Mouse (Mus musculus): ENCODE measurements around the gene Dync2li1. TPM values are rescaled to one million over a fixed set of nuclear protein-coding genes. Genes with fewer than 3 reads are reported as not detected.

Gene Dync2li1
- polyA plus RNA-seq, 1 experiment from 2014 or later = 27.8 TPM

- no peak overlapping the region for H3K9ac ChIP-seq
- no peak for ATAC-seq (ENCODE audit: insufficient read depth, low FRiP score, low read depth)
- no peak overlapping the region for H3K4me3 ChIP-seq (replicated peaks)
- no peaks in the 10 kb centered on the region for H3K9me3 ChIP-seq
- WGBS = 53% methylated on average over 7 of the region's 7 CpGs
- no peaks in the 10 kb centered on the region for H3K4me1 ChIP-seq
- 0 out of 2 replicates have a peak overlapping the region, but pooled peaks have one; percentile 7 for H3K27ac ChIP-seq
- no peaks in the 10 kb centered on the region for H3K27me3 ChIP-seq (replicated peaks)
- H3K36me3 ChIP-seq = peaks cover 6% of the 10 kb centered on the region; the same call in 1 of the 2 replicates
- H3K4me2 ChIP-seq = no peak overlapping the region
These were observed 29.8 kb upstream of the Dync2li1 start for GRCm38 (mm10) chr17:84596501-84596900.

DNA sequence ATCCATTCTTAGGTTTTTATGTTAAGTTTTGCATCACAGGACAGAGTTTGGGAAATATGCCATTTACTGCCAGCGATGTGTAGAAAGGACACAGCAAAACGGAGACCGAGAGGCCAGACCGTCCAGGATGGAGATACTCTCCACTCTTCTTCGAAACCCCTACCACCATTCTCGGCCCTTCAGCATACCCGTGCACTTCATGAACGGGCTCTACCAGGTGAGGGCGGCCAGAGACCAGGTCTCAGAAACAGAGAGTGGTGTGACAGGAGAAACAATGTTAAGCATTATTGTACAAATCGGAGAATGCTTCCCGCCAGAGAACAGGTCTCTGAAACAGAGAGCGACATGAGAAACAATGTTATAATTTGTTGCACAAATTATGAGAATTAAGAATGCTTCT is 28.4 kb upstream of the Dync2li1 start:
- no peak for ATAC-seq (ENCODE audit: insufficient read depth, low FRiP score, low read depth)
- H3K4me3 ChIP-seq (replicated peaks) = no peak overlapping the region
- WGBS = 87% methylated on average over 12 of the region's 12 CpGs
- H3K27ac ChIP-seq = no peak overlapping the region
- H3K36me3 ChIP-seq = peaks cover 3% of the 10 kb centered on the region; the same call in 1 of the 2 replicates
- no peaks in the 10 kb centered on the region for H3K4me1 ChIP-seq
- H3K9ac ChIP-seq = no peak overlapping the region
- H3K27me3 ChIP-seq (replicated peaks) = no peaks in the 10 kb centered on the region
- no peaks in the 10 kb centered on the region for H3K9me3 ChIP-seq
- H3K4me2 ChIP-seq = no peak overlapping the region

- WGBS = 90% methylated on average over 7 of the region's 7 CpGs
These were observed 27.4 kb upstream of the Dync2li1 start for GRCm38 (mm10) chr17:84598928-84599327.

GRCm38 (mm10) chr17:84600051-84600983 is 26.0 kb upstream of the Dync2li1 start:
- WGBS = 68% methylated on average over 9 of the region's 9 CpGs
- no peak overlapping the region for H3K27ac ChIP-seq

More at GRCm38 (mm10) chr17:84598928-84599327, 27.4 kb upstream of the Dync2li1 start:
- Histone ChIP-seq H3K4me1 (no peaks in the 10 kb centered on the region), H3K36me3 (peaks cover 3% of the 10 kb centered on the region; the same call in 1 of the 2 replicates), H3K9me3 (no peaks in the 10 kb centered on the region), H3K4me3 (replicated peaks) (no peak overlapping the region), H3K27ac (no peak overlapping the region), H3K27me3 (replicated peaks) (no peaks in the 10 kb centered on the region), H3K4me2 (no peak overlapping the region), H3K9ac (no peak overlapping the region)
- no peak for ATAC-seq (ENCODE audit: insufficient read depth, low FRiP score, low read depth)

DNA sequence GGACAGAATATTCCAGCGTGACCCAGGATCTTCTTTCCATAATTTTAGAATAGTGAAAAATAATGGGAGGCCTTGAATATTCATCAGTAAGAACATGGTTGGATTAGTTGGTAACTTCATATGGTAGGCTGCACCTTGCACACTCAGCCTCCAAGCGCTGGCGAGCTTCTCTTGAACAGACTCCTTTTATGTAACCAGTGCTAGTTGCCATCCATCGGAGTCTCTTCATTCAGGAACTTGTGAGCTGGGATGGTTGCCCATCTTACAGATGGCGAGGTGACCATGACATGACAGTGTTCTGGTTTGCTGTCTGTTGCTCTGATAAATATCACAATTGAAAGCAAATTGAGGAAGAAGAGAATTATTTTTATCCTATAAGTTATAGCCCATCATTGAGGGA is 24.5 kb upstream of the Dync2li1 start:
- Histone ChIP-seq H3K27me3 (replicated peaks) (no peaks in the 10 kb centered on the region), H3K9me3 (no peaks in the 10 kb centered on the region), H3K4me2 (no peak overlapping the region), H3K4me3 (replicated peaks) (no peak overlapping the region), H3K4me1 (no peaks in the 10 kb centered on the region), H3K27ac (no peak overlapping the region), H3K9ac (no peak overlapping the region), H3K36me3 (no peaks in the 10 kb centered on the region; the same call in 1 of the 2 replicates)
- 93% methylated on average over 5 of the region's 5 CpGs for WGBS
- no peak for ATAC-seq (ENCODE audit: insufficient read depth, low FRiP score, low read depth)

More at GRCm38 (mm10) chr17:84600051-84600983, 26.0 kb upstream of the Dync2li1 start:
- Histone ChIP-seq H3K4me1 (no peaks in the 10 kb centered on the region), H3K9me3 (no peaks in the 10 kb centered on the region), H3K36me3 (peaks cover under 1% of the 10 kb centered on the region; the same call in 1 of the 2 replicates), H3K4me3 (replicated peaks) (no peak overlapping the region), H3K4me2 (no peak overlapping the region), H3K27me3 (replicated peaks) (no peaks in the 10 kb centered on the region), H3K9ac (no peak overlapping the region)
- ATAC-seq (ENCODE audit: insufficient read depth, low FRiP score, low read depth) = no peak

DNA sequence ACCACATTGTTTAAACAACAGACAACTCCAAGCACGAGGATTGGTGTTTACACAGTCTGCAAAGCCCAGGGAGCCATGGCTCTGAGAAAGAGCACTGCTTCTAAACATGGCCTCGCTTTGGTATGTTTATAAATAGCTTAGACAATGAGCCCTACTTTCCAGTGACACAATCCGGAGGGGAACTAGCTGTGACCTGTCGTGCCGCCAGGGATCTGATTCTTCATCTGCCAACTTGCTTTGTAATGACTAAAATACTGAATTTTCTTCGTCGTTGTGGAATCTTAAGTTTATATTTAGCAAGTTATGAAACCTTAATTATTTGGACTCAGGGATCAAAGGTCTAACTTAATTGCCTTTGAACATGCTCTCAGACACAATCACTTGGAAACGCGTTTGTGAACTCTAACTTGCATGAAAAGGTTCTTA is 23.1 kb upstream of the Dync2li1 start:
- Histone ChIP-seq H3K36me3 (no peaks in the 10 kb centered on the region; the same call in 1 of the 2 replicates), H3K27ac (peak overlapping the region; percentile 16; the same call in 1 of the 2 replicates)
- WGBS = 26% methylated on average over 9 of the region's 9 CpGs

GRCm38 (mm10) chr17:84603709-84604420 is 22.4 kb upstream of the Dync2li1 start:
- 90% methylated on average over 10 of the region's 10 CpGs for WGBS

More for the DNA sequence above, 23.1 kb upstream of the Dync2li1 start:
- H3K27me3 ChIP-seq (replicated peaks) = no peaks in the 10 kb centered on the region
- H3K4me1 ChIP-seq = no peaks in the 10 kb centered on the region
- ATAC-seq (ENCODE audit: insufficient read depth, low FRiP score, low read depth) = no peak
- no peak overlapping the region for H3K4me3 ChIP-seq (replicated peaks)
- no peaks in the 10 kb centered on the region for H3K9me3 ChIP-seq
- H3K9ac ChIP-seq = no peak overlapping the region
- no peak overlapping the region for H3K4me2 ChIP-seq

DNA sequence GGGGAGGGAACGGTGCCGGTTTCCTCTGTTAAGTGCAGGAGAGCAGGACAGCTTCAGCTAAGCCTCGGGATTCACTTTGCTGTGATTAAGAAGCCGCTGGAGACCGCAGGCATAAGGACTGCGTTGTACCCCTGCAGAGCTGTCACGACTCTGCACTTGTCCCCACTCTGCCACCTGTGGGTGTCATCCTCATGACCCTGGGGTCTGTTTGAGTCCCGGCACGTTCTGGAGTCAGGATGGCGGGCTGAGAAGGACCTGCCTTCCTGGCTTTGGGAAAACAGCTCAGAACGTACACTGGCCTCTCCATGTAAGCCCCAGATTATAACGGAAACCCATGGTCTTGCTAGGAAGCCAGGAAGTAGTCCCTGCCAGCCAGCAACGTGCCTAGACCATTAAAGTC is 19.3 kb upstream of the Dync2li1 start:
- no peak overlapping the region for H3K4me2 ChIP-seq
- no peak overlapping the region for H3K27ac ChIP-seq
- H3K4me3 ChIP-seq (replicated peaks) = no peak overlapping the region
- no peak overlapping the region for H3K9ac ChIP-seq
- H3K4me1 ChIP-seq = no peaks in the 10 kb centered on the region
- no peaks in the 10 kb centered on the region for H3K27me3 ChIP-seq (replicated peaks)
- ATAC-seq (ENCODE audit: insufficient read depth, low FRiP score, low read depth) = no peak
- 57% methylated on average over 13 of the region's 13 CpGs for WGBS
- 0 out of 2 replicates have a peak, but pooled peaks cover 4% of the 10 kb centered on the region for H3K36me3 ChIP-seq
- no peaks in the 10 kb centered on the region for H3K9me3 ChIP-seq

More at GRCm38 (mm10) chr17:84603709-84604420, 22.4 kb upstream of the Dync2li1 start:
- Histone ChIP-seq H3K9me3 (no peaks in the 10 kb centered on the region), H3K27ac (peak overlapping the region; percentile 16; the same call in 1 of the 2 replicates), H3K27me3 (replicated peaks) (no peaks in the 10 kb centered on the region), H3K36me3 (no peaks in the 10 kb centered on the region; the same call in 1 of the 2 replicates), H3K9ac (no peak overlapping the region), H3K4me2 (no peak overlapping the region), H3K4me3 (replicated peaks) (no peak overlapping the region), H3K4me1 (no peaks in the 10 kb centered on the region)
- ATAC-seq (ENCODE audit: insufficient read depth, low FRiP score, low read depth) = no peak

DNA sequence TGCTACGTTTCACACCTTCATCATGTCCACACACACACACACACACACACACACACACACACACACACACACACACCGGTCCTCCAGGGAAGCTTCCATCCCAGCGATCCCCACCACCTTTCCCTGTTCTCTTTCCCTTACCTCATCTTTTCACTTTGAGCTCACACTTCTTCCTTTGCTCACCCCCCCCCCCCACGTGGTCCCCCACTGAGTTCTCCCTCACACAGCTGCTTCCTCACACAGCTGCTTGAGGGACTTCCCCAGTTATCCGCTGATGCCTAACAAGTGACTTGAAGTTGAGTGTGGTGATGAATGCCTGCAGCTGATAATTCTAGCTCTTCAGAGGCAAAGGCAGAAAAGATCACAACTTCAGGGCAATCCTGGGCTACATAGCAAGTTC is 18.7 kb upstream of the Dync2li1 start:
- Histone ChIP-seq H3K4me1 (no peaks in the 10 kb centered on the region), H3K27ac (no peak overlapping the region), H3K9me3 (no peaks in the 10 kb centered on the region), H3K4me2 (no peak overlapping the region), H3K27me3 (replicated peaks) (no peaks in the 10 kb centered on the region), H3K9ac (no peak overlapping the region), H3K4me3 (replicated peaks) (no peak overlapping the region), H3K36me3 (0 out of 2 replicates have a peak, but pooled peaks cover 4% of the 10 kb centered on the region)
- 60% methylated on average over 5 of the region's 5 CpGs for WGBS
- ATAC-seq (ENCODE audit: insufficient read depth, low FRiP score, low read depth) = no peak

- no peak overlapping the region for H3K4me2 ChIP-seq
- H3K9me3 ChIP-seq = 0 out of 2 replicates have a peak, but pooled peaks cover 1% of the 10 kb centered on the region
- H3K27ac ChIP-seq = no peak overlapping the region
- ATAC-seq (ENCODE audit: insufficient read depth, low FRiP score, low read depth) = no peak
- no peaks in the 10 kb centered on the region for H3K27me3 ChIP-seq (replicated peaks)
- H3K9ac ChIP-seq = no peak overlapping the region
- H3K4me3 ChIP-seq (replicated peaks) = no peak overlapping the region
- no peaks in the 10 kb centered on the region for H3K4me1 ChIP-seq
- H3K36me3 ChIP-seq = peaks cover 8% of the 10 kb centered on the region
- WGBS = 78% methylated on average over 4 of the region's 4 CpGs
These were observed 17.7 kb upstream of the Dync2li1 start for GRCm38 (mm10) chr17:84608606-84609005.

- 0 out of 2 replicates have a peak, but pooled peaks cover 3% of the 10 kb centered on the region for H3K9me3 ChIP-seq
- H3K4me2 ChIP-seq = no peak overlapping the region
- H3K27me3 ChIP-seq (replicated peaks) = no peaks in the 10 kb centered on the region
- no peak overlapping the region for H3K27ac ChIP-seq
- peaks cover 16% of the 10 kb centered on the region for H3K36me3 ChIP-seq
- no peak for ATAC-seq (ENCODE audit: insufficient read depth, low FRiP score, low read depth)
- H3K9ac ChIP-seq = no peak overlapping the region
- no peak overlapping the region for H3K4me3 ChIP-seq (replicated peaks)
- 70% methylated on average over 9 of the region's 9 CpGs for WGBS
- H3K4me1 ChIP-seq = no peaks in the 10 kb centered on the region
These were observed 14.8 kb upstream of the Dync2li1 start for GRCm38 (mm10) chr17:84611500-84611899.

All from stomach, embryonic 15.5 days (tissue).